Mouse (Mus musculus): Measurements from ENCODE around the gene Cers3.

- TF ChIP-seq GATA1 (IDR thresholded peaks at IDR 0.05; ENCODE audit: borderline replicate concordance, low read length) (no peak), CTCF (IDR thresholded peaks at IDR 0.05; ENCODE audit: low read depth, low read length) (no peak), TAL1 (conservative IDR thresholded peaks at IDR 0.05; ENCODE audit: low read depth, low read length) (no peak), GATA2 (IDR thresholded peaks at IDR 0.05; ENCODE audit: borderline replicate concordance, low read depth, low read length) (no peak)
Observed at GRCm38 (mm10) chr7:66858247-66859075, 115.2 kb downstream of the Cers3 start.

All from G1E (cell line).